Mouse (Mus musculus) layer of hippocampus, postnatal 10 days (tissue): Measurements from ENCODE around the gene Primpol. TPM values are rescaled to one million over a fixed set of nuclear protein-coding genes. Genes with fewer than 3 reads are reported as not detected.

ENCODE experiments used
- DNase-seq, 2 experiments: peaks; one replicate each; pipeline ENCODE4 v3.0.0; 2021; ENCODE audit warnings: low spot score in 2 of 2
- total RNA-seq, 2 experiments: library from RNA; stranded (reverse); gene quantifications; 2 replicates each; pipeline ENCODE4 v1.2.3; 2021

Gene Primpol
- total RNA-seq, 2 experiments from 2014 or later: 4.3 to 4.6 TPM

DNA sequence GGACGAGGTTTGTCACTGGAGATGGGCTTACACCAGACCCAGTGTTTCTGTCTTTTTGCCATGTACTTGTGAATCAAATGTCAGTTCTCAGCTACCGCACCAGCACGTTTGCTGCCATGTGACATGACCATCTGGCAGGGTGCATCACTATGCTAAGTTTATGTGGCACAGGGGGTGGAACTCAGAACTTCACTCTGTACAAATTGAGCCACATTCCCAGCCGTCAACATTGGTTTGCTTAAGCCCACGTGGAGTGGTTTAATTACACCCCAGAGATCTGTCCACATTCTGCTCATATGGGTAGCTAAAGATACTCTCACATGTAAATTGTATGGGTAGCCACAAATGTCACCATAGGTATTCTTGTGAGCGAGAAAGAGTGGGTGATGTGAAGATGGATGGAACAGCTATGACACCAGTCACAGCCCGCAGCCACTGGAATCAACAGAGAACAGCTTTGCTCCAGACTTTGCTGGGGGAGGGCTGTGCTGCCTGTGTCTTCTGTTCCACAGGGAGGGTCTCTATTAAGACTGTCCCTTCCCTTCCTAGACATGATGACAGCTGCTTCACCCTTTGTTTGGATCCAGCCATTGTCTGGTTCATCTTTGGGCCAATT lies 50.0 kb downstream of the Primpol start:
- peak; percentile 56 to 62 for DNase-seq

DNA sequence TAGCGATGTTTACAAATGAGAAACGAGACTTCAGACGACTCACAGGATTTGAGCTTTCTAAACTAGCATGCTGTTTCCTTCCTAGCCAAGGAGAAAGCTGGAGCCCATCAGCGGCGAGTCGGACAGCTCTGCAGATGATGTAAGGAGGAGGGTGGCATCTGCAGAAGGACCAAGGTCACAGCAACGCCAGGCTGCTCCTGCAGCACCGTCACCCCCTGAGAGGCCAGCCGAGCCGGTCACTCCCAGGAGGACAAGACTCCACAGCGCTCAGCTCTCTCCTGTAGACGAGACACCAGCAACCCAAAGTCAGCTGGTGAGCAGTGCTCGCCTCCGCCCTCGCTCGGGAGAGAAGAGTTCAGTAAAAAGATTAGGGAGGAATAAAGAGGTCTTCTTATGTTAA lies 54.7 kb downstream of the Primpol start:
- DNase-seq: no peak

DNA sequence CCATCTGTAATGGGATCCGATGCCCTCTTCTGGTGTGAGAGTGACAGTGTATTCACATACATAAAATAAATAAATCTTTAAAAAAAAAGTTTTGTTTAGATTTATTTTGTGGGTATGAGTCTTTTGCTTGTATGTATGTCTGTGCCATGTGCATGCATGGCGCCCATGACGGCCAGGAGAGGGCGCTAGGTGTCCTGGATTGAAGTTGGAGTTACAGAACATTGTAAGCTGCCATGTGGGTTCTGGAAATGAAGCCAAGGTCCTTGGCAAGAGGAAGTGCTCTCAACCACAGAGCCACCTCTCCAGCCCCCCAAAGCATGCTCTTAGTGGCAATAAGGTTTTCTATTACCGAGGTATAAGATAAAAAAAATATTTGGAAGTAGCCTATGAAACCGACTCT lies 57.6 kb downstream of the Primpol start:
- DNase-seq: peak; percentile 56 to 58

DNA sequence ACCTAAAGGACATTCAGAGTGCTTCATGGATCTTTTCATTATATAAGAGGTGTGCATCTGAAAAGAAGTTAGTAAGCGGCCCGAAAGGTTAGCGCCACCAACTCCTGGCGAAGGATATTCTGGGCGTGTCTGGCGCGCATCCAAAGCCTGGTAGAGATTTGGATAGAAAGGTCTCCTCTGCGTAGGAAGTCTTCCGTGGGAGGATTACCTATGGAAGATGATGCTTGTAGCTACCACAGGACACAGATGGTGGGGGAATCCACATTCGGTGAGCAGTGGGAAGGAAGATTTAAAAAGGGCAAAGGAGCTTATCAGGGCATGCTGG lies 64.6 kb downstream of the Primpol start:
- peak in 1 of 2 experiments; percentile 34 for DNase-seq

DNA sequence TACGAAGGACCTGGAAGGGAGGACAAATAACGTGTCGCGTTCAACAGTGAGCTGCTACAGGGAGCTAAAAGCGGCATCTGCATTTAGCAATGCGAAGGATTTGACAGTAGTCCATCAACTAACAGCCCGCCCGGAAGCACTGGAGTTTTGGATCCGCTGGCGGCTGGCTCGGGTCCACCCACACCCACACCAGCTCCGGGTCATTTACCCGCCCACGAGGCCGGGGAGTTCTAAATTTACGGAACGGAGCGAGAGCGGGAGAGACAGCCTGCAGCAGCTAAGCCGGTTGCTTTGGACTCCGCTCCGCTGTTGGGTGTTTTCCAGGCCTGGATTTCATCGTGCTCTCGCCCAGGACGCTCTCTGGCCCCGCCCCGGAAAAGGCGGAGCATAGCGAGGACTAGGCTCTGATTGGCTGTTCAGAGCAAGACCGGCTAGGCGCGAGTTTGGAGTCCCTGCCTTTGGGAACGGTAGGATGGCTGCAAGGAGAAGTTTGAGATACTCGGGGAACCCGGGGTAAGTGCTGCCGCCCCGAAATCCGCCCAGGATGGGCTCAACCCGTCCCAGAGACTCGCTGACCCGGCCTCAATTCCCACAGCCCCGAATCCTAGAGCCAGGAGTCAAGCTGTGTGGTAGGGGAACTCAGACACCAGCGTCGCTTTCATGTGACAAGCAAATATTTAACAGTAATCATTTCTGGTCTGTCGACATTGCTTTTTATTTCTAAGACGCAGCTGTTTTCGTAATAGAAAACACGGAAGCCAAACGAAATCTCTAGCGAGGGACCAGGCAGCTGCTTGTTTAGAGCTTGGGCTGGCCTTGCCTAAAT lies 65.2 kb downstream of the Primpol start, which contains the start of gene Cenpu:
Gene Cenpu (plus strand): TSS at position 414 of the 826 bp plus-strand sequence.
- DNase-seq: peak; percentile 100

DNA sequence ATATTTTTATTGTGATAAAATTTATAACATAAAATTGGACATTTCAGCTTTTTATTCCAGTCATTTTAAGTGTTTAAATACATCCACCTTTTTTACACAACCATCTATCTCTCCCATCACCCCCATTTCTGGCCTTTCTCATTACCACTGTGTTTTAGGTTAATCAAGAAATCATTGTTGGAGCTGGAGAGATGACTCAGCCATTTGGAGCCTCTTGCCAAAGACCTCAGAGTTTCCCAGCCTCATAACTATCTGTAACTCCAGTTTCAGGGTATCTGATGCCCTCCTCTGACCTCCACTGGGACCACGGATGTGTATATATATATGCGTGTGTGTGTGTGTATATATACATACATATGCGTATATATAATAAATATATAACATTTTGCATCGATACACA lies 66.0 kb downstream of the Primpol start:
- no peak for DNase-seq

DNA sequence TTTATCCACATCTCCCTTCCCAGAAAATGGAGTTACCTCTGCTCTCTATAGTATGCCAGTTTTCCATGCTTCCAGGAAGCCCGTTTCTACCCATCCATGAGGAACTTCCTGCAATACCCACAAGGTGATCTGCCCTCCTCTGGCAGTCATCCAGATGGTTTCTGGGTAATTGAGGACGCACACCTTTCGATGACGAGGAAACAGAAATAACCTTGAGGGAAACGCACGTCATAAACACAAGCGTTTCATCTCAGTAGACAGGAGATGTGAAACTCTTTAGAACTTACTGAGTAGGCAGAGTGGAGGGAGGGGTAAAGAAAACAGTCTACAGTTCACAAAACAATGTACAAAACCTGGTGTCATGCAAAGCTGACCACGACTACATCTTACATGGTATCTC lies 67.0 kb downstream of the Primpol start:
- DNase-seq: no peak

DNA sequence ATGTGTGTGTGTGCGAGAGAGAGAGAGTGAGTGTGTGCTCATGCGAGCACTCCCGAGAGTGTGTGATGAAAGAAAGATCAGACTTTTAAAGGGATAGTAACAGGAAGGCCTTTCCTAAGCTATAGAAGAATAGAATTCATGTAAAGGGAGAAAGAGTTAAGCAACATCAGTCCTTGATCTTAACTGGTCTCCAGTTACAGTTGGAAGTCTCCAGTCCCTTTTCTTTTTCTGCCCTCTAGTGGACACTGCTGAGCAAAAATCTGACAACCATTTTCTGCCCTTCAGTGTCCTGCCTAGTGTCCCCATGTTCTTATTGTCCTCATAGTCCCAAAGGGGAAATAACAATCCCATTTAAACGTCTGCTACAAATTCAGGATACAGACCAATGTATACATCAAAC lies 69.8 kb downstream of the Primpol start:
- DNase-seq: peak in 1 of 2 experiments; percentile 32

DNA sequence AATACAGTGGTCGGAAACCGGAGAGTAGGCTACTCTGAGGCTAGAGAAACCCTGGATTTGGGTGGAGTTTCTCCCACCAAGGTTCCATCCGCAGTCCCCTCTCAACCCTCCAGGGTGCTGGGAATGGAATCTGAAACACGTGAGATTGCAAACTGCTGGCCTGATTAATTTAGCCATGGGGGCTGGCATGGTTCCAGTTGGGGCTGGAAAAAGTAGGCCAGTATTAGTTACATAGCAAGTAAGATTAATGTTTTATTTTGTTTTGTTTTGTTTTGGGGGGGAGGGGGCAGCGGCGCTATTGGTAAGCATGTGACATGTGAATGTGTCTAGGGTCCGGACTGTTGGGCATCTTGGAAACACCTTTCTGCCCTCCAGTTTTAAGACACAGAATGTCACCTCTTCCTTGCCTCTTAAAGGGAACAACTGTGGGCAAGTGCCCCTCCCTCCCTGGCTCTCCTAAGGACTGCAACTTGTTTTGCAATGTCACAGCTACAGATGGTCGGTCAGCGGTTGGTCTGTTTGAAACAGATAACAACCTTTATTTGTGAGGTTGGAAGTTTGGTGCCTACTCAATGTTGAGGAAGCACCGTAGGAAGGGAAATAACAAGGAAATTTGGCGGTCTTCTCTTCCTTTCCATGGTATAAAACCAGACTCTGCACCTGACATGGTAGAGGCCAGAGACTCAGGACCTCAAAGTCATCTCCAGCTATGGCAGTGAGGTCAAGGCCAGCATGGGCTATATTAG lies 70.4 kb downstream of the Primpol start:
- no peak for DNase-seq

DNA sequence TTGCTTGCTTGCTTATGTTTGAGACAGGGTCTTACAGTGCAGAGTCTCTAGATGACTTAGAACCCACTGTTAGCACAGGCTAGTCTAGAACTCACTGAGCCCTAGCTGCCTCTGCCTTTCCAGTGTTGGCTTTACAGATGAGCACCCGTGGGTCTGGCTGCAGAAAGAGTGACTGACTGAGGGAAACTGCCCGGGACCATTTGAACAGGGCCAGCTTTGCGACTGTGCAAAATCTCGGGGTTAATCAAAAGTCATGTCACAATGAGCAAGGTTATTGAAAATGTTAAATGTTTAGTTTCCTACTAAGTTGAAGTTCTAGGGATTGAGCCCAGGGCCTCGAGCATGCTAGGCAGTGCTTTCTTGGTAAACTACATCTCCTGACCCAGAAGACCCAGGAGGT lies 71.2 kb downstream of the Primpol start:
- DNase-seq: no peak

DNA sequence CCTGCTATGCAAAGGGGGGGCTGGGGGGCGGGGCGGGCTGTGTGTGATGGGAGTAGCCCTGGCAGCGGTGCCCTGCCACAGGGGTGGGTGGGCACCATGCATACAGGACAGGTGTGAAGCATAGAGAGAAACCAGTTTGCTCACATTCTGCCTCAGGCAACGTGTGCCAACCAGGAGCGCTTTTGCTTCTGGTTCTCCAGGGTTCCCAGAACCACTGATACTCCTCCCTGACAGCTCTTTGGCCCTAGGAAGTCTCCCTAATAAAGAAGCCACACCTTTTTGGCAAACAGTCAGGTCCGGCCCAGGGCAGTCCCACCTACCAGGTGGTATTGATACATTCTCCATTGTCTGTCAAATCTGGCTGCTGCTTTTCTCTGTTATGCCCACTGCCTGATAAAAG lies 73.3 kb downstream of the Primpol start:
- no peak for DNase-seq

DNA sequence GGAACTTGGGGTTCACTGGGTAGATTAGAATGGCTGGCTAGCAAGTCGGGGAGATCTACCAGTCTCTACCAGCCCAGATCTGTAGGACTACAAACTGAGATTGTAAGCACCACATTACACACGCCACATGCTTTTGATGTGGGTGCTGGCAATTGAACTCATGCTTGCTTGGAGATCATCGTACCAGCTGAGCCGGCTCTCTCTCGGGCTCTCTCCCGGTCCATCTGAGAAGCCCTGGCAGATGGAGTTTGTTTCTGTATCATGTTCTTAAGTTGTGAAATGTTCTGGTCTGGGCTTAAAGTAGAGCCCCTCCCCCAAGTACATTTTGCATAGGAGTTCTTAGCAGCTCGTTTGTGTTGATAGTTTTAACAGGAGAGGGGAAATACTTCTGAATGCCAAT lies 73.8 kb downstream of the Primpol start:
- no peak for DNase-seq

DNA sequence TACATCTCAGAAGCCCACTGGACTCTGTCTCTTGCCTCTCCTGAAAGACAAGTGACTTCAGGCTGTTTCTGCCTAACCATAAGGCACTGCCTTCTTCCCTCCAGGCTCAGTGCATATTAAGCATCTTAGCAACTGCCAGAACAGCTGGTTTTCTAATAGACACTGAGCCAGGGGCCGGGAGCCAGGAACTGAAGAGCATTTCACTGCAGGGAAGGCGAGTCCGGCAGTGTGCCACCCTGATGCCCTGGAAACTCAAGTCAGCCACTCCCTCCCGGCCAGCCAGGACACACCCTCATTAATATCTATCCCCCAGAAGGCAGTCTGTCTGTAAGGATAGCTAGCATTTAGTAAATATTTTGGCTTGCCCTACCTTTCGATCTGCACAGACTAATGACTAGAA lies 77.3 kb downstream of the Primpol start:
- DNase-seq: peak; percentile 22 to 45

DNA sequence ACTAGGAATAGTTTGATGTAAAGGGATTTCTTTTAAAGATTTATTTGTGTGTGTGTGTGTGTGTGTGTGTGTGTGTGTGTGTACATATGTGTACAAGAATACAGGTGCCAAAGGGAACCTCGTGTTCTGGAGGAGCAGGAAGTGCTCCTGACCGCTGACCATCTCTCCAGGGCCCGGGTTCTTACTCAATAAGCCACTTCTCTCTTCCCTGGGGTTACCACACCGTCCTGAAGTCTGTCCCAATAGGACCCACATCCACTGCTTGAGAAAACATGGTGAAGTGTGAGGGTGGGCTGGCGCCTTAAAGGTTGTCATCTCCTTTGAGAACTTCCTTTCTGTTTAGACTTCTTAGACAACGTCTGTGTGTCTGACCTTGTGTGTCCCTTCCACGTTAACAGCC lies 83.1 kb downstream of the Primpol start:
- no peak for DNase-seq

DNA sequence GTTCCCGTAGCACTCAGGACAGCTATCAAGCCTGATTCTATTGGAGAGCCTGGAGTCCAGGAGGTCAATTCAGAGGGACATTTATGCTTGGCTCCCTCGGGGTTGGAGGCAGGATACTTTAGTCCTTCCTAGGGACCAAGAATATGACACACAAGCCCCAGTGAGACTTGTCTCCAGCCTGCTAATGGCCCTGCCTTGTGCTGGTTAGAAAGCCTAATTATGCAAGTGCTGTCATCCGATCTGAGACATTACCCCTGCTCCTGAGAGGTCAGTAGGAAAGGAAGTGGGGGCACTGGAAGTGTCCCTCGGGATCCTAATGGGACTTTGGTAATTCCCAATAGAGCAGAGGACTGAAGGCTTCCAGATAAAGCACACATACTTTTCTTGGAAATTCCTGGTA lies 86.5 kb downstream of the Primpol start:
- DNase-seq: no peak

DNA sequence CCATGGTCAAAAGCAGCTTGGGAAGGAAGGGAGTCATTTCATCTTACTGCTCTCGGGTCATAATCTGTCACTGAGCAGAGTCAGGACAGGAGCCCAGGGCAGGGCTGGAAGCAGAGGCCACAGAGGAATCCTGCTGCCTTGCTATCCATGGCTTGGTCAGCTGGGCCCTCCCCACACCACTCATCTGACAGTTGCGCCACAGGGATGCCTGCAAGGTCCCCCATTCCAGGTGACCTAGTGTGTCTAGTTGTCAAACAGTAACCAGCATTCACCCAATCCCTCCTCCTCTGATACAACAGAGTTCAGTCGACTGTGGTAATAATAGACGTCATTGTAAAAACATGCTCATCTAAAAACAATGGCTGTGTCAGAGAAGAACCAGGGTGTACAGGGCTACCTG lies 87.5 kb downstream of the Primpol start:
- no peak for DNase-seq

DNA sequence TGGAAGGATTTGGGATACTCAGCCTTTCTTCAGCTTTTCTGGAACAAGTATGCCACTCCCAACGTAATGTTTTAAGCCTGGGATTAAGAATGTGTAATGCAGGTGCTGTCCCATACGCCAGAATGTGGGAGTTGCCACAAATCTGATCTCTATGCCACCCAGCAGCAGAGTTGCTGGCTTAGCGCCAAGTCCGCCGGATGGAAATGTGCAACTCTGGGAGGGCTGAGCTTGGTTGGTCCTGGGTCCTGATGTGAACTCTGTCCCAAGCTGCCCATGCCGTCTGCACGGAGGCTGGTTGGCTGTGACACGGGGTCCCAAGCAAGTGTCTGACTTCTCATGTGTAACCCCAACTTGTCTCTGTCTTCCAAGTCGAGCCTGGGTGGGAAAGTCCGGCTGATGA lies 90.2 kb downstream of the Primpol start:
- DNase-seq: no peak

DNA sequence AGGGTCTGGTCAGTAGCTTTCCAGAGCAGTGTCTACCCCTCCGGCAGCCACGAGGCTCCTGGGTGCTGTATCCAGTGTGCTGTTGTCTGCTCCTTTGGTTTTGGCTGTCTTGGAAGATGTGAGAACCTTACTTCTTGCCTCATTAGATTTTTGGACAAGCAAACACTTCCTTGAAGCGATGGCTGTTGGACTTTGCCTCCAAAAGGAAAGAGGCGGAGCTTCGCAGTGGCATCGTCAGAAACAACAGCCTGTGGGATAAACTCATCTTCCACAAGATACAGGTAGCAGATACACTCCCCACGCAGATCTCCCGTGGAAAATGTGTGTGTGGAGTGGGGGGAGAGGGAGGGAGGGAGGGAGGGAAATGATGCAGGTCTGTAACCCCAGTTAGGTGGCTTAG lies 90.9 kb downstream of the Primpol start:
- DNase-seq: no peak
